Mouse (Mus musculus) kidney, embryonic 15.5 days (tissue): Measurements from ENCODE around the gene Slc25a1. TPM values are rescaled to one million over a fixed set of nuclear protein-coding genes. Genes with fewer than 3 reads are reported as not detected.

Experiments
- ATAC-seq: fragments of 200-750 bp; cut with Nextera tagmentation; replicated peaks from 2 replicates; pipeline ENCODE4 v1.8.0; 2017; ENCODE audit warnings: moderate TSS enrichment; ENCODE audit not compliant: low FRiP score
- H3K27ac ChIP-seq: fragments of 300-500 bp; sonication (generic); 2 replicates; pipeline ENCODE4 v1.5.1; 2015; ENCODE audit warnings: mild to moderate bottlenecking, inconsistent platforms
- H3K27me3 ChIP-seq: fragments of 300-500 bp; sonication (generic); 2 replicates; pipeline ENCODE4 v1.6.1; 2015; ENCODE audit warnings: inconsistent platforms
- H3K36me3 ChIP-seq: fragments of 300-500 bp; sonication (generic); 2 replicates; pipeline ENCODE4 v1.6.1; 2015; ENCODE audit warnings: inconsistent platforms
- H3K4me1 ChIP-seq: fragments of 300-500 bp; sonication (generic); 2 replicates; pipeline ENCODE4 v1.6.1; 2015; ENCODE audit warnings: inconsistent platforms
- H3K4me2 ChIP-seq: fragments of 300-500 bp; sonication (generic); 2 replicates; pipeline ENCODE4 v1.6.1; 2015; ENCODE audit warnings: moderate library complexity, mild to moderate bottlenecking, inconsistent platforms
- H3K4me3 ChIP-seq: fragments of 300-500 bp; sonication (generic); replicated peaks from 2 replicates; pipeline ENCODE4 v1.5.1; 2015; ENCODE audit warnings: mild to moderate bottlenecking, inconsistent platforms
- H3K9ac ChIP-seq: fragments of 300-500 bp; sonication (generic); 2 replicates; pipeline ENCODE4 v1.6.1; 2015; ENCODE audit warnings: mild to moderate bottlenecking, inconsistent platforms
- H3K9me3 ChIP-seq: fragments of 300-500 bp; sonication (generic); replicated peaks from 2 replicates; pipeline ENCODE4 v1.6.1; 2016; ENCODE audit warnings: inconsistent platforms
- WGBS: fragments of 180-500 bp; shearing (Covaris S2); methylation state at CpG from one replicate; pipeline ENCODE4 v1.1.7; 2015; ENCODE audit warnings: mixed read lengths; 5-methylcytosine and 5-hydroxymethylcytosine counted together
- polyA plus RNA-seq: library from polyadenylated mRNA; unstranded; fragments of >200 nt; fragmentation: Nextera tagmentation; extraction: Ambion mirVana; gene quantifications from 2 replicates; pipeline ENCODE4 v1.2.1, GENCODE M21; 2015

Gene Slc25a1
- polyA plus RNA-seq, 1 experiment from 2014 or later, result 94.5 TPM

DNA sequence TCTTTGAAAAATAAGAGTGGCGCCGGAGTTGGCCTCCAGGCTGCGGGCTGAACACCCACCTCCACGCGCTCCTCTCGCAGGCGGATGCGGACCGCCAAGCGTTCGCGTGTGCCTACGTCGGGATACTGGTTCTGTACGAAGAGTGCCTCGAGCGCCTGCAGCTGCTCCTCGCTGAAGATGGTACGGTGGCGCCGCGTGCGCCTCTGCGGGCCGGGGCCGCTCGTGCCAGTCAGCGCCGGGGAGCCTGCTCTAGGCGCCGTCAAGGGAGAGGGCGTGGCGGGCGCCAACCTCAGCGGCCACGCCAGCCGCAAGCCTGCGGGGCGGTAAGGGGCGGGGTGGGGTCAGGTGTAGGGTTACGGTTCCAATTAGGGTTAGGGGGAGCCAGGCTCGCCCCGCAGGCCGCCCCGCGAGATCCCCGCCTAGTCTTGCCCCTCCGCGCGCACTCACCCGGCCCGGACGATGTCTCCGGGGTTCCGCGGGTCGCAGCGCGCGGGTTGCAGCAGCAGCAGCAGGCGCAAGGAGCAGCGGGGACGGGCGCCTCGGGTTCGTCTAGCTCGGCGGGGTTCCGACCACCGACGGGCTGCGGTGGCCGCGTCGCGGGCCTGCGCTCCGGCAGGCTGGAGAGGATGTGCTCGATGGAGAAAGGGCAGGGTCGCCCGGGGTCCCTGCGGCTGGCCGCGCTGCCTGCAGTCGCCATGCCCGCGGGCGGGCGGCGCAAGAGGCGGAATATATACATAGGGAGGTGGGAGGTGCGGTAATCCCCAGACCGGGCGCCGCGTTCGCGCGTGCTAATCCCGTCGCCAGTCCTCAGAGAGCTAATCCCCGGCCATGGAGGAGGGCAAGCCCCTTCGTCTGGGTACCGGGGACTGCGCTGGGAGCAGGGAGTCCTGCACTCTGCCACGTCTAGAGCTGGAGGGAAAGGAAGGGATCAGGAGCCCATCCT lies 13.4 kb downstream of the Slc25a1 start, which contains the start of gene Gsc2:
TSS of gene Gsc2 (minus strand) at position 753 of the 943 bp plus-strand sequence.
- peak within 1 kb of the TSS; percentile 63 for H3K4me2 ChIP-seq
- H3K27me3 ChIP-seq, result peaks cover 79% of the 10 kb centered on the region
- no peaks in the 10 kb centered on the region for H3K36me3 ChIP-seq
- H3K9me3 ChIP-seq, result 0 out of 2 replicates have a peak, but pooled peaks cover 3% of the 10 kb centered on the region
- peak within 1 kb of the TSS; percentile 44 for H3K4me3 ChIP-seq
- H3K9ac ChIP-seq, result peak within 1 kb of the TSS; percentile 11
- peaks cover 23% of the 10 kb centered on the region for H3K4me1 ChIP-seq
- ATAC-seq, result no peak
- WGBS, result under 1% methylated on average over 105 of the region's 106 CpGs
- H3K27ac ChIP-seq, result no peak within 1 kb of the TSS

- Histone ChIP-seq H3K9ac (peak within 1 kb of the TSS; percentile 73), H3K27ac (peak within 1 kb of the TSS; percentile 63; the same call in 1 of the 2 replicates), H3K4me1 (peaks cover 23% of the 10 kb centered on the region), H3K4me2 (peak within 1 kb of the TSS; percentile 91), H3K27me3 (peaks cover 46% of the 10 kb centered on the region), H3K36me3 (peaks cover 33% of the 10 kb centered on the region), H3K4me3 (peak within 1 kb of the TSS; percentile 94), H3K9me3 (no peaks in the 10 kb centered on the region)
- ATAC-seq, result peak; percentile 90
- under 1% methylated on average over 35 of the region's 35 CpGs for WGBS
These were observed 16.9 kb downstream of the Slc25a1 start, which contains the start of gene Ess2 for GRCm38 (mm10) chr16:17911052-17911595. TSS of gene Ess2 (minus strand) at chr16:17911348.

- Histone ChIP-seq H3K4me2 (no peak within 1 kb of the TSS), H3K36me3 (peaks cover 55% of the 10 kb centered on the region), H3K9ac (no peak within 1 kb of the TSS), H3K4me3 (no peak within 1 kb of the TSS), H3K27me3 (no peaks in the 10 kb centered on the region), H3K4me1 (no peaks in the 10 kb centered on the region), H3K9me3 (no peaks in the 10 kb centered on the region), H3K27ac (no peak within 1 kb of the TSS)
- WGBS, result 93% methylated on average over 14 of the region's 14 CpGs
- ATAC-seq, result no peak
These were observed 29.6 kb downstream of the Slc25a1 start, which contains the start of the genes Dgcr2 and Tssk2 for GRCm38 (mm10) chr16:17898462-17898861. TSS of gene Dgcr2 (minus strand) at chr16:17898562. TSS of gene Tssk2 (plus strand) at chr16:17898637.

- ATAC-seq, result no peak
- Histone ChIP-seq H3K4me3 (no peak overlapping the region), H3K4me1 (peaks cover 6% of the 10 kb centered on the region; the same call in 1 of the 2 replicates), H3K9me3 (no peaks in the 10 kb centered on the region), H3K27ac (no peak overlapping the region), H3K27me3 (no peaks in the 10 kb centered on the region), H3K4me2 (no peak overlapping the region), H3K9ac (no peak overlapping the region), H3K36me3 (peaks cover 32% of the 10 kb centered on the region)
These were observed 31.9 kb downstream of the Slc25a1 start for GRCm38 (mm10) chr16:17896091-17896490.

DNA sequence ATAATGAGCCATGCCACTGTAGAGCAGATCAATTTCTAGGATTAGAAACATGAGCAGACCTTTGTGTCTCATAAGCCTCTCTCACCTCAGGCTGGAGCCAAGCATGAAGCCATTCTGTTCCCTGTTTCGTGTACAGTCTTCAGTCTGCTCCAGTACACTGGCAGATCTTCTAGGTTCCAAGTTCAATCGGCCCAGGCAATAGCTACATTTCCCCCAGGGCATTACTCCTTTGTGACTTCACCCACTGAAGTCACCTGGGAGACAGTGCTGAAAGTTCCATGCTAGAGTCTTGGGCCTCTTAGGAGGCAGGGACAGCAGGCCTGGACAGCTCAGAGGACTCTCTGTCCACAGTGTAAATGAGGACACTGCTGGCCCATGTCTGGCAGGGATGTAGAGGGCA lies 34.1 kb downstream of the Slc25a1 start, which contains the start of gene Tssk1:
TSS of gene Tssk1 (plus strand) at position 301 of the 400 bp plus-strand sequence.
- WGBS, result 86% methylated on average over 2 of the region's 2 CpGs
- peaks cover 10% of the 10 kb centered on the region for H3K36me3 ChIP-seq

DNA sequence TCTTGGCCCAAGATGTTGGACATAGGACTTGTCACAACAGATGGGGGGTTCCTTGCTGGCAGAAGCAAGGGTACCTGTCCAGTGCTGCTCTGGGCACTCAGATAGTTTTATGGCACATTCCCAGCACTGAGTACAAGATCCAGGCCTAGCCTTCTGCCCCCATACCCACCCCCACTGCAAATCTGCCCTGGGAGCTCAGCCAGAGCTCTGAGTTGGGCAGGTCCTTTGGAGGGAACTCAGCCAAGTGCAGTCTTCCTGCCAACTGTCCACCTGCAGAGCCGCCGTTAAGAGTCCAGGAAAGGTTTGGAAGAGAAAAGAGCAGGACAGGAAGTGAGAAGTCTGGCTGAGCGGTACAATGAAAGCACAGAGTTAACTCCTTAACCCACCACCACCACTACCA lies 35.4 kb downstream of the Slc25a1 start:
- H3K4me1 ChIP-seq, result peaks cover 21% of the 10 kb centered on the region
- WGBS, result 69% methylated on average over 3 of the region's 3 CpGs

More for the DNA sequence above, 34.1 kb downstream of the Slc25a1 start, which contains the start of gene Tssk1:
- Histone ChIP-seq H3K27ac (no peak within 1 kb of the TSS), H3K4me1 (peaks cover 21% of the 10 kb centered on the region), H3K9me3 (no peaks in the 10 kb centered on the region), H3K4me2 (no peak within 1 kb of the TSS), H3K4me3 (no peak within 1 kb of the TSS), H3K27me3 (no peaks in the 10 kb centered on the region), H3K9ac (no peak within 1 kb of the TSS)
- ATAC-seq, result no peak

DNA sequence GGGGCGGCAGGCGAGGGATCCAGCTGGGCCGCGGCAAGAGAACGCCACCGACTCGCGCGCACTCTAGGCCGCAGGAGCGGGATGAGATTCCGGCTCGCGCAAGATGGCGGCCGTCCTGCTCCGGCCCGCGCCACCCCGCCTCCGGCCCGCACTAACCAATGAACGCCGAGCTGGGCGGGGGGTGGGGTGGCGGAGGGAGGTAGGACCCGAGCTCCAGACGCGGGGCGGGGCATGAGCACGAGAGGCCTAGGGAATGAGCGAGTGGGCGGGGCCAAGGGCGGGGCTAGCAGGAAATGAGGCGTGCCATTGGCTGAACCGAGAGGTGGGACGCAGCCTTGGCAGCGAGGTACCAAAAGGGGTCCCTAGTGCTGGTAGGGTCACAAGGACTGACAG lies 36.5 kb downstream of the Slc25a1 start, which contains the start of gene Gm20518:
TSS of gene Gm20518 (minus strand) at position 105 of the 393 bp plus-strand sequence.
- H3K9ac ChIP-seq, result peak within 1 kb of the TSS; percentile 94
- peak within 1 kb of the TSS; percentile 98 for H3K4me3 ChIP-seq
- under 1% methylated on average over 29 of the region's 38 CpGs for WGBS
- H3K9me3 ChIP-seq, result no peaks in the 10 kb centered on the region
- peak; percentile 98 for ATAC-seq
- no peaks in the 10 kb centered on the region for H3K27me3 ChIP-seq
- peaks cover 21% of the 10 kb centered on the region for H3K4me1 ChIP-seq
- H3K27ac ChIP-seq, result peak within 1 kb of the TSS; percentile 96
- no peaks in the 10 kb centered on the region for H3K36me3 ChIP-seq
- peak within 1 kb of the TSS; percentile 82 for H3K4me2 ChIP-seq

More for the DNA sequence above, 35.4 kb downstream of the Slc25a1 start:
- H3K27ac ChIP-seq, result no peak overlapping the region
- no peak overlapping the region for H3K4me3 ChIP-seq
- no peak for ATAC-seq
- no peak overlapping the region for H3K4me2 ChIP-seq
- H3K36me3 ChIP-seq, result no peaks in the 10 kb centered on the region
- no peak overlapping the region for H3K9ac ChIP-seq
- no peaks in the 10 kb centered on the region for H3K9me3 ChIP-seq
- H3K27me3 ChIP-seq, result no peaks in the 10 kb centered on the region

DNA sequence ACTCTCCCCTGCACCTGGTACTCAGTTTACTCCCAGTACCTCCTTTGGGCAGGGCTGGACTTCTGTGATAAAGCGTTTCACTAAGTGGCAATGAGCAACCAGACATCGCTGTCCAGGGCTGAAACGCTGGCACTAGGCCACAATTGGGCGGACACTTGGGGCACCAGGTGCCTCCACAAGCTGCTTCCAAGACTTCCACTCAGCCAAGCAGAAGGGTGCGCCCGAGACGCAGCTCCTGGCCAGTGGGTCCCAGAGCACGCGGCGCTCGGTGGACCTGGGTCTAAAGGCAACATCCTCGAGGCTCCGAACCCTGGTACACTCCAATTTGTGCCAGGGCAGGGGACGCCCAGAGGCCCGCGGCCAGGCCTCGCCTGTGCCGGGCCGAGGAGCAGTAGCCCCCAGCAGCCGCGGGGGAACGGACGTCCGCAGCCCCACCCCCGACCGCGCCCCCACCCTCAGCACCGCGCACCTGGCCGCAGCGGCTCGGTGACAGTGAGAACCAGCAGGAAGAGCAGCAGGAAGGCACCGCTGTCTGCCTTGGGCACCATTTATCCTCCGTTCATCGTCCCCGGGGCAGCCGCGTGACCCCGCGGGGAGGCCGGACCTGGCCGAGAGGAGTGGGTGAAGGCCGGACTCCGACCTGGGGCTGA lies 37.0 kb downstream of the Slc25a1 start:
- peak; percentile 75 for ATAC-seq
- peak overlapping the region; percentile 98 for H3K4me3 ChIP-seq
- peak overlapping the region; percentile 82 for H3K4me2 ChIP-seq
- WGBS, result under 1% methylated on average over 44 of the region's 44 CpGs
- H3K27me3 ChIP-seq, result no peaks in the 10 kb centered on the region
- peak overlapping the region; percentile 96 for H3K27ac ChIP-seq
- peaks cover 21% of the 10 kb centered on the region for H3K4me1 ChIP-seq
- H3K9me3 ChIP-seq, result no peaks in the 10 kb centered on the region
- peak overlapping the region; percentile 94 for H3K9ac ChIP-seq
- H3K36me3 ChIP-seq, result no peaks in the 10 kb centered on the region

DNA sequence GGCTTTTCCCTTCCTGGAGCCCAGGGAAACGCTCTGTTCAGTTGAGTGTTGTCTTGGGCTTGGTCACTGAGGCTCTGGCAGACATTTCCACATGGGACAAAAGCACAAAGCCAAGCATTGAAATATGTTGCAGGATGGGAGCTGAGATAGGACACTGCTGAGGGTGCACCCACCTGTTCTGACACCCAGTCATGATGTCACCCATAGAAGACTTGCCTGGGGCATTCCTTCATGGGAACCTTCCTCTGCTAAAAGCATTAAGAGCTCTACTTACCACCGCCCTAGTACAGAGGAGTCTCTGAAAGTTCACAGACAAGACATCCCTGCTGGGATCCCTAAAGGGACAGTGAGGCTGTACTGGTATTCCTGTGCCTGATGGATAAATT lies 37.7 kb downstream of the Slc25a1 start:
- H3K36me3 ChIP-seq, result no peaks in the 10 kb centered on the region
- H3K27ac ChIP-seq, result no peak overlapping the region
- peak overlapping the region; percentile 82 for H3K4me2 ChIP-seq
- ATAC-seq, result no peak
- H3K27me3 ChIP-seq, result no peaks in the 10 kb centered on the region
- H3K9me3 ChIP-seq, result no peaks in the 10 kb centered on the region
- WGBS, result 44% methylated on average over 2 of the region's 2 CpGs
- peak overlapping the region; percentile 98 for H3K4me3 ChIP-seq
- H3K9ac ChIP-seq, result peak overlapping the region; percentile 94
- H3K4me1 ChIP-seq, result peaks cover 21% of the 10 kb centered on the region

DNA sequence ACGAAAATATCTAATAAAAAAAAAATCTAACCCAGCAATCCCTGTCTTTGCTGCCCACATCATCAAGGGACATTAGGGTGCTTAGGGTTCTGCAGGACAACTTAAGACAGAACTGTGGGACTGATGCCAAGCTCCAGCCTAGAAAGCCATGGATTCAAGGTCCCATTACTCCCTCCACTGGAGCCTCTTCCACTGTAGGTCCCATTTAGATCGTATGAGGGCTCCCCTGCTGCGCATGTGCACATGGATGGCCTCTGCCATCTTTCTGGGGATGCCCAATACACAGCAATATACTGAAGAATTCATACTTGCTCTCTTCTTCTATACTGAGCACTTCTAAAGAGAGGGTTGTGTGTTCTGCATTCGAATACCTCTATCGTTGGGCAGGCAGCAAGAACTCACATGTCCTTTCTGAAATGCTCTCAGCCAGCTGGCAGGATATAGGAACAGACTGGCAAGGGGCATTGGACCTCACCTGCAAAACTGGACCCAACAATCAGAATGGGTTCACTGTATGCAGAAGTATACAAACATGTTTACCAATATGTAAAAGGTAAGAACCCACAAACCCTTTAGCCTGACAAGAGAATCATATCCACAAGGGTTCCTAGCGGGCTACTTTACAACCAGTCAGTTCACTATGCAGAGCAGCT lies 38.2 kb downstream of the Slc25a1 start:
- Histone ChIP-seq H3K27ac (no peak overlapping the region), H3K9ac (peak overlapping the region; percentile 94), H3K9me3 (no peaks in the 10 kb centered on the region), H3K4me3 (peak overlapping the region; percentile 98), H3K36me3 (no peaks in the 10 kb centered on the region), H3K27me3 (no peaks in the 10 kb centered on the region), H3K4me2 (peak overlapping the region; percentile 82), H3K4me1 (peaks cover 21% of the 10 kb centered on the region)
- 82% methylated on average over 6 of the region's 6 CpGs for WGBS
- ATAC-seq, result no peak

GRCm38 (mm10) chr16:17884116-17884515 lies 43.9 kb downstream of the Slc25a1 start:
- H3K27me3 ChIP-seq, result no peaks in the 10 kb centered on the region
- no peak overlapping the region for H3K9ac ChIP-seq
- peaks cover 11% of the 10 kb centered on the region for H3K36me3 ChIP-seq
- H3K4me3 ChIP-seq, result no peak overlapping the region
- no peaks in the 10 kb centered on the region for H3K9me3 ChIP-seq
- 65% methylated on average over 6 of the region's 6 CpGs for WGBS
- H3K4me1 ChIP-seq, result peaks cover 4% of the 10 kb centered on the region; the same call in 1 of the 2 replicates
- ATAC-seq, result no peak
- no peak overlapping the region for H3K27ac ChIP-seq
- no peak overlapping the region for H3K4me2 ChIP-seq
